Mouse (Mus musculus) heart, embryonic 15.5 days (tissue): Measurements from ENCODE around the gene Ucn. TPM values are rescaled to one million over a fixed set of nuclear protein-coding genes. Genes with fewer than 3 reads are reported as not detected.
A peak's percentile ranks its signal among the peaks of the same experiment; 100 is the strongest.

Source experiments
- ATAC-seq: fragments of 200-750 bp; cut with Nextera tagmentation; replicated peaks from 2 replicates; pipeline ENCODE4 v1.8.0; 2017; ENCODE audit warnings: low read depth, moderate TSS enrichment; ENCODE audit not compliant: insufficient number of reproducible peaks, insufficient read depth, low FRiP score
- H3K27ac ChIP-seq: fragments of 300-500 bp; sonication (generic); 2 replicates; pipeline ENCODE4 v1.5.1; 2015; ENCODE audit warnings: mild to moderate bottlenecking, inconsistent platforms
- H3K27me3 ChIP-seq: fragments of 300-500 bp; sonication (generic); 2 replicates; pipeline ENCODE4 v1.6.1; 2015; ENCODE audit warnings: inconsistent platforms
- H3K36me3 ChIP-seq: fragments of 300-500 bp; sonication (generic); 2 replicates; pipeline ENCODE4 v1.6.1; 2015; ENCODE audit warnings: mild to moderate bottlenecking, inconsistent platforms
- H3K4me1 ChIP-seq: fragments of 300-500 bp; sonication (generic); replicated peaks from 2 replicates; pipeline ENCODE4 v1.6.1; 2015; ENCODE audit warnings: inconsistent platforms
- H3K4me2 ChIP-seq: fragments of 300-500 bp; sonication (generic); 2 replicates; pipeline ENCODE4 v1.6.1; 2015; ENCODE audit warnings: inconsistent platforms, mild to moderate bottlenecking, moderate library complexity
- H3K4me3 ChIP-seq: fragments of 300-500 bp; sonication (generic); 2 replicates; pipeline ENCODE4 v1.5.1; 2015; ENCODE audit warnings: mild to moderate bottlenecking, inconsistent platforms
- H3K9ac ChIP-seq: fragments of 300-500 bp; sonication (generic); 2 replicates; pipeline ENCODE4 v1.6.1; 2015; ENCODE audit warnings: mild to moderate bottlenecking, inconsistent platforms
- H3K9me3 ChIP-seq: fragments of 300-500 bp; sonication (generic); replicated peaks from 2 replicates; pipeline ENCODE4 v1.6.1; 2016; ENCODE audit warnings: inconsistent platforms
- WGBS: fragments of 180-500 bp; shearing (Covaris S2); methylation state at CpG from one replicate; pipeline ENCODE4 v1.1.7; 2015; ENCODE audit warnings: mixed read lengths; 5-methylcytosine and 5-hydroxymethylcytosine counted together
- polyA plus RNA-seq: library from polyadenylated mRNA; unstranded; fragments of >200 nt; fragmentation: Nextera tagmentation; extraction: Ambion mirVana; gene quantifications from 2 replicates; pipeline ENCODE4 v1.2.1, GENCODE M21; 2015

Ucn gene
- polyA plus RNA-seq, 1 experiment from 2014 or later, result not detected

DNA sequence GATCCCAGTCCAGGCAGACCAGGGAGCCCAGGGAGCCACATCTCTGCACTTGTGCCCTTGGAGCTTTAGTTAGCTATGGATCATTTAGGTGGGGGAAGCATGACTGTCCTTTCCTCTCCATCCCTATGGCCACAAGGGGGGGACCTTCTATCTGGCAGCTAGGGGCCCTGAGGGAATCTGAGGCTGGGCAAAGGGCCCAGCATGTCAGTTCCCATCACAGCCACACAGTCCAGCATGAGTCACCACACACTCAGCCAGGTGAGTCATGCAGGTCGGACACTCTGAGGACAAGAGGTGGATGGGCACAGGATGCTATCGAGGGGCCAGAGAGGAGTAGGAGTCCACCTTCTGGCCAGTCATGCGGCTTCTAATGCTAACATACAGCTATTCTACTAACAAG is 13.1 kb upstream of the Ucn start:
- Histone ChIP-seq H3K9me3 (no peaks in the 10 kb centered on the region), H3K27ac (no peak overlapping the region), H3K9ac (no peak overlapping the region), H3K4me1 (peaks cover 26% of the 10 kb centered on the region), H3K4me2 (no peak overlapping the region), H3K4me3 (no peak overlapping the region), H3K36me3 (peaks cover 13% of the 10 kb centered on the region), H3K27me3 (no peaks in the 10 kb centered on the region)
- ATAC-seq, result no peak
- WGBS, result 62% methylated on average over 3 of the region's 3 CpGs

DNA sequence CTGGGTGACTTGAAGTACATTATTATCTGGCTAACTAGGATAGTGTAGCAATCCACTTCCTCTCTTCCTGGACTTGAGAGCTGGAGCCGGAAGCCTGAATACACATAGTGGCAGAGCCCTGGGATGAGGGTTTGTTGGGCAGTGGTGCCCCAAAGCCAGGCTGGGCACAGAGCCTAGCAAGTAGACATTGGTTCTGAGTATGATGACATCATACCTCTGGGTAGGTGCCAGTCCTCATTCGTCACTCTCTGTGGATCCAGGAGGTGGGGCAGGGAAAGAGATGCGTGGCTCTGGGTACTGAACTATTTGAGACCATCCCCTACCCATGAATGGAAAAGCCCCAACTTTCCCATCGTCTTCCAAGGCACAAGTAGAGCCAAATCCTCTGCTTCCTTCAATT is 11.2 kb upstream of the Ucn start:
- Histone ChIP-seq H3K4me3 (no peak overlapping the region), H3K4me2 (no peak overlapping the region), H3K9ac (no peak overlapping the region), H3K9me3 (no peaks in the 10 kb centered on the region), H3K36me3 (peaks cover 7% of the 10 kb centered on the region), H3K4me1 (peaks cover 25% of the 10 kb centered on the region), H3K27ac (no peak overlapping the region), H3K27me3 (no peaks in the 10 kb centered on the region)
- ATAC-seq, result no peak
- WGBS, result 77% methylated on average over 4 of the region's 4 CpGs

DNA sequence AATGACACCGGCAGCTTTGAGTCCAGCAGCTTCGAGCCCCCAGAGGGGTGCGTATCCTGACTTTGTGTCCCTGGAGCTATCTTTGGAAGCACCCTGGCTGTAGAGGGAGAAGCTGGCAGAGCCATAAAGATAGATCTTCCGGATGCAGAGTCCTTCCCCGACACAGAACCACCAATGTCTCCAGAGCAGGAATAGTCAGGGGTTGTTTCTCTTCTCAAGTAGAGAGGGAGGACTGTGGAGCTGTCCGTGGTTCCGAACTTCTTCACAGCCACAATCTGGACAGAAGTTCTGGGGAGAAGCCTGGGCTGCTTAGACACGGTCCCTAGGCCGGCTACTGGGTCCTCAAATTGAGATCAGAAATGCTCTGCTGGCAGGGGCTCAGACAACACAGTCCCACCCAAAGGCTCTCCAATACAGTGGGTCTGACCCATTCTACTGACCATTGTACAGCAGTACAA is 368 bp upstream of the Ucn start:
- H3K9me3 ChIP-seq, result no peaks in the 10 kb centered on the region
- peaks cover 25% of the 10 kb centered on the region for H3K4me1 ChIP-seq
- WGBS, result 7% methylated on average over 9 of the region's 9 CpGs
- peaks cover 11% of the 10 kb centered on the region for H3K36me3 ChIP-seq
- H3K4me2 ChIP-seq, result peak overlapping the region; percentile 57
- H3K27me3 ChIP-seq, result peaks cover 60% of the 10 kb centered on the region
- H3K9ac ChIP-seq, result no peak overlapping the region
- no peak overlapping the region for H3K27ac ChIP-seq
- ATAC-seq, result no peak; the same call in 1 of the 2 replicates
- H3K4me3 ChIP-seq, result peak overlapping the region; percentile 31

DNA sequence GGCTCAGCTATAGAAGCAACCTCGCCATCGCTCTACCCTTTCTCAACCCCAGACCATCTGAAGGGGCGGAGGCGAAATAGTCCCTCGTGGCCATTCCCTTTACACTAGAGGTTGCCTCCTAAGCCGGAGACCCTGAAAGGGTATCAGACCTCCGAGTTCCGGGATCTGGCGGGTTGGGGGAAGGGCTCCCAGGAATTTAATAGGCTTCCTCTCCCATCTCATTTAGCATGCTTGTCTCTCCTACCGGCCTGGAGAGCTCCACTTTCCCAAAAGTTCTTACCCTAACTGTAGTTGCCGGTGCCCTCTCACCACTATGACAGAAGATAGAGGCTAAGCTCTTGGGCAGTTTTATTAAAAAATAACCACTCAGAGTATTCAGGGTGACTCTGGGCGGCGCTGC is 971 bp downstream of the Ucn start:
- 2% methylated on average over 13 of the region's 13 CpGs for WGBS
- no peaks in the 10 kb centered on the region for H3K9me3 ChIP-seq
- peaks cover 25% of the 10 kb centered on the region for H3K4me1 ChIP-seq
- peak overlapping the region; percentile 31 for H3K4me3 ChIP-seq
- peaks cover 5% of the 10 kb centered on the region for H3K36me3 ChIP-seq
- H3K4me2 ChIP-seq, result peak overlapping the region; percentile 57
- peaks cover 64% of the 10 kb centered on the region for H3K27me3 ChIP-seq
- H3K9ac ChIP-seq, result no peak overlapping the region
- ATAC-seq, result no peak
- no peak overlapping the region for H3K27ac ChIP-seq

DNA sequence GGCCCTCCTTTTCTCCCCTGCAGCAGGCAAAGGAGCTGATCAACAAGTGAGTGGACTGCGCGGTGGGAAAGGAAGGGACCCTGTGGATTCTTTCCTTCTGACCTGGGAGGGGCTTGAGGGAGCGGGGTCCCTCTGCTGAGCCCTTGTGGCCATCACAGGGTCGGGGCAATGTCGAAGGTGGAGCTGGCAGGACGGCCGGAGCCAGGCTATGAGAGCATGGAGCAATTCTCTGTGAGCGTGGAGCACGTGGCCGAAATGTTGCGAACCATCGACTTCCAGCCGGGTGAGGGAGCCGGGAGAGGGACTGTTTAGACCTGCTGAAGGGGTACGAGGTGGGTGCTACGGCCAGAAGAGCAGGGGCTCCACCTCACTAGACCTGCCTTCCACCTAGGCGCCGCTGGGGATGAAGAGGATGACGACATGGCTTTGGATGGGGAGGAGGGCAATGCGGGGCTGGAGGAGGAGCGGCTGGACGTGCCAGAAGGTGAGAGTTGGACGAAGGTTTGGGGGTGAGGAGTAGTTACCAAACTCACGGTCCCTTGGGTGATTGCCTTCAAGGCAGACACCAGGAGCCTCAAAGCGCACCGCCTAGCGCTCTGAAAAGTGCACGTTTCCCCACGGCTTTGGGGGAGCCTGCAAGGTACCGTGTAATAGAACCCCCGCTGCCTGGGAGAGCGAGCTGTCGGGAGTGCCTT is 1.8 kb downstream of the Ucn start:
- H3K4me2 ChIP-seq, result peak overlapping the region; percentile 57
- peak overlapping the region; percentile 31 for H3K4me3 ChIP-seq
- peaks cover 4% of the 10 kb centered on the region for H3K36me3 ChIP-seq
- H3K9ac ChIP-seq, result no peak overlapping the region
- ATAC-seq, result no peak
- H3K9me3 ChIP-seq, result no peaks in the 10 kb centered on the region
- peaks cover 64% of the 10 kb centered on the region for H3K27me3 ChIP-seq
- H3K4me1 ChIP-seq, result peaks cover 25% of the 10 kb centered on the region
- WGBS, result 2% methylated on average over 33 of the region's 33 CpGs
- no peak overlapping the region for H3K27ac ChIP-seq

DNA sequence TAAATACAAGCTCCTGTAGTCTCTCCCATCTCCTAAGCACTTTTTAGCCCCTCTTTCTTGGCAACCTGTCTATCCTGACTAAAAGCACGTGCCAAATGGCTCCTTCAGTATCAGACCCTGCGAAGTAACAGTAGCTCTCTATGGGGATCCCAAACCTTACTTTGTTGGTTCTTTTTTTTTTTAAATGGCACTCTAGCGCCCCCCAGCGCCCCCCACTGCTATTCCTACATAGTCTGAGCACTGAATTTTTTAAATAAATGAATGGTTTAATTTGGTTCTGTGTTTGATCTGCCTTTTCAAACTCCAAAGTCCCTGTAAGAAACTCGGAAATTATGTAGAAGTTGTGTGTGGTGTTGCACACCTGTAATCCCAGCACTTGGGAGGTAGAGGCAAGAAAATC is 12.6 kb downstream of the Ucn start:
- Histone ChIP-seq H3K4me1 (no peaks in the 10 kb centered on the region), H3K27ac (no peak overlapping the region), H3K4me2 (no peak overlapping the region), H3K9me3 (no peaks in the 10 kb centered on the region), H3K4me3 (no peak overlapping the region), H3K36me3 (no peaks in the 10 kb centered on the region), H3K9ac (no peak overlapping the region), H3K27me3 (peaks cover 2% of the 10 kb centered on the region; the same call in 1 of the 2 replicates)
- 37% methylated on average over 5 of the region's 5 CpGs for WGBS
- ATAC-seq, result no peak

DNA sequence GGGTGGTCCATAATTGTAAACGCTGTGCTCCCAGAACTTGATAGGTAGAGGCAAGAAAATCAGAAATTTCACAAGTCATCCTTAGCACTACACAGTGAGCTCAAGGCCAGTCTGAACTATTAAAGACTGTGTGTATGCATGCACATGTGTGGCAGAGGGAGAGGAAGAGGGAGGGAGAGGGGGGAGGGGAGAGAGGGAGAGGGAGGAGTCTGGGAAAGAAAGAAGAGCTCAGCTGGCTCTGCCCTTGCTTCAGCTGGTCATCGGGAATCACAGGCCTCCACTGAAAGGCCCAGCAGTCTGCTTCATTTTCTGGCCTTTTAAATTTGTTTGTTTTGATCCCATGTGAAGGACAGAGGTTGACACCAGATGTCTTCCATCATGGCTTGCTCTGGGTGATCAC is 15.1 kb downstream of the Ucn start:
- no peak overlapping the region for H3K4me3 ChIP-seq
- H3K4me2 ChIP-seq, result no peak overlapping the region
- H3K36me3 ChIP-seq, result no peaks in the 10 kb centered on the region
- no peak overlapping the region for H3K9ac ChIP-seq
- H3K4me1 ChIP-seq, result no peaks in the 10 kb centered on the region
- no peak for ATAC-seq
- H3K9me3 ChIP-seq, result no peaks in the 10 kb centered on the region
- H3K27me3 ChIP-seq, result no peaks in the 10 kb centered on the region
- no peak overlapping the region for H3K27ac ChIP-seq
- whole genome bisulfite sequencing, result 41% methylated on average over 2 of the region's 2 CpGs

DNA sequence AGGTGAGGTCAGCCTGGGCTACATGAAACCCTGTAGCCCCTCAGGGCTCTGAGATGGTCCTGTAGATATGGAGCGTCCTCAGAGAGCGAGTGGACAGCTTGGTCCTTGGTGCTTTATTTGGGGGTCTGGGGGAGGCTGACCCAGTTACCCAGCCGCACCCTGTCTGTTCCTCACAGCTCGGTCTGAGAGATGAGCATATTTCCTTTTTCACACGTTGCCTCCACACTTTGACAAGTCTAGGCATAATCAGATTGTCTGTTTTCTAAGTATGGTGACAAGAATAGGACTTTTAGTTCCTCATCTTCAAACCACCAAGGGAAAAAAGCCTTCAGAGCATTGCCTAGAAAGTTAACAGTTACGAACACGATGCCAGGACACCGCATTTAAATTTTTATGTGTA is 17.5 kb downstream of the Ucn start:
- 75% methylated on average over 8 of the region's 8 CpGs for WGBS
- no peak overlapping the region for H3K27ac ChIP-seq

DNA sequence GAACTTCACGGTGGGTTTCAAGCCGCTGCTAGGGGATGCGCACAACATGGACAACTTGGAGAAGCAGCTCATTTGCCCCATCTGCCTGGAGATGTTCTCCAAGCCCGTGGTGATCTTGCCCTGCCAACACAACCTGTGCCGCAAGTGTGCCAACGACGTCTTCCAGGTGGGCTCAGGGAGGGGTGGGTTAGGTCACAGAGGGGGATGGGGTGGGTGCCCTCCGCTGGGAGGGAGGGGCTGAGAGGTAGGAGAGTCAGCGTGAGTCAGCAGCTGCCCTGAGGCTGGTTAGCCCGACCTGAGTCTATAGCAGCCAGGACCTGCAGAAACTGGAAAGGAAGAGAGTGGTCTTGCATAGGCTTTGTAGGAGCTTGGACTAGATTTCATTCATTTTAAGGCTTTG is 21.7 kb downstream of the Ucn start:
- WGBS, result 12% methylated on average over 10 of the region's 10 CpGs
- Histone ChIP-seq H3K27ac (peak overlapping the region; percentile 69), H3K9ac (0 out of 2 replicates have a peak overlapping the region, but pooled peaks have one; percentile 17), H3K4me2 (peak overlapping the region; percentile 57), H3K27me3 (peaks cover 5% of the 10 kb centered on the region; the same call in 1 of the 2 replicates), H3K36me3 (no peaks in the 10 kb centered on the region), H3K9me3 (no peaks in the 10 kb centered on the region), H3K4me1 (peaks cover 8% of the 10 kb centered on the region; the same call in 1 of the 2 replicates), H3K4me3 (peak overlapping the region; percentile 39)
- ATAC-seq, result peak; percentile 18; the same call in 1 of the 2 replicates

More for the DNA sequence above, 17.5 kb downstream of the Ucn start:
- Histone ChIP-seq H3K4me2 (no peak overlapping the region), H3K36me3 (no peaks in the 10 kb centered on the region), H3K4me3 (no peak overlapping the region), H3K9me3 (no peaks in the 10 kb centered on the region), H3K4me1 (peaks cover 8% of the 10 kb centered on the region; the same call in 1 of the 2 replicates), H3K27me3 (peaks cover 5% of the 10 kb centered on the region; the same call in 1 of the 2 replicates), H3K9ac (no peak overlapping the region)
- ATAC-seq, result no peak

DNA sequence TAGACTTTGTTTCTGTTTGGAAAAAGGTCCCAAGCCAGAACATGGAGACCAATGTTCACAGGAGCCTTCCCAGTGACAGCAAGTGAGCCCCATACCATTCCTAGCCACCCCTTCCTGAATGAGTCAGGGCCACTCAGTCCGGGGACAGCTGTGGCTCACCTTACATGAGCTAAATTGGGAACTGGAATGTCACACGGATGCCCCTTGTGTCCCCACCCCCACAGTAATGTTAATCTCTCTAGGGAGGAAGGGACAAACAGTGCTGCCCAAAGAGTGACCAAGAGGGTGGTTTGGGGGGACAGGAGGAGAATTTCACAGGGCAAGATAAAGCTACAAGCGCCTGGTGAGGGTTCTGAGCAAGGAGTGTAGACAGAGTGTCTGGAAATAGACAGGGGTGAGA is 22.3 kb downstream of the Ucn start, which contains the start of gene Trim54:
Gene Trim54 (plus strand): TSS at position 359 of the 400 bp plus-strand sequence.
- Histone ChIP-seq H3K4me3 (peak within 1 kb of the TSS; percentile 39), H3K27me3 (peaks cover 5% of the 10 kb centered on the region; the same call in 1 of the 2 replicates), H3K4me2 (peak within 1 kb of the TSS; percentile 57), H3K4me1 (peaks cover 8% of the 10 kb centered on the region; the same call in 1 of the 2 replicates), H3K36me3 (no peaks in the 10 kb centered on the region), H3K9me3 (no peaks in the 10 kb centered on the region), H3K27ac (peak within 1 kb of the TSS; percentile 69), H3K9ac (0 out of 2 replicates have a peak within 1 kb of the TSS, but pooled peaks have one; percentile 17)
- peak; percentile 66; the same call in 1 of the 2 replicates for ATAC-seq
- 12% methylated on average over 3 of the region's 3 CpGs for WGBS

DNA sequence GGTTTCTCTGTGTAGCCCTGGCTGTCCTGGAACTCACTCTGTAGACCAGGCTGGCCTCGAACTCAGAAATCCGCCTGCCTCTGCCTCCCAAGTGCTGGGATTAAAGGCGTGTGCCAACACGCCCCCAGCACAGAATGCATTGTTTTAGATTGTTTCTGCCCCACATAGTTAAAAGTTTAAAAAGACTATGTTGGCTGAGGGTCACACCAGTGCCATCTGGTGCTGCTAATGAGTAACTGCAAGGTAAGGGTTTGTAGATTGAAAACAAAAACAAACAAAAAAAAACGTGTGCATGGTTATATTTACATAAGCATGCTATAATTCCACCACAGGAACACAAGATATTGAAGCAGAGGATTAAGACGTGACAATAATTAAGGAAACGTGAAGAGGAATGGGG is 27.8 kb downstream of the Ucn start:
- Histone ChIP-seq H3K4me2 (no peak overlapping the region), H3K27ac (no peak overlapping the region), H3K27me3 (no peaks in the 10 kb centered on the region), H3K4me3 (no peak overlapping the region), H3K36me3 (no peaks in the 10 kb centered on the region), H3K4me1 (no peaks in the 10 kb centered on the region), H3K9me3 (no peaks in the 10 kb centered on the region), H3K9ac (no peak overlapping the region)
- no peak for ATAC-seq
- 28% methylated on average over 7 of the region's 7 CpGs for WGBS
